Mouse (Mus musculus): Measurements from ENCODE around the gene Abca3. TPM values are rescaled to one million over a fixed set of nuclear protein-coding genes. Genes with fewer than 3 reads are reported as not detected.
A peak's percentile ranks its signal among the peaks of the same experiment; 100 is the strongest.
"Not testable (repeated sequence)": the region's sequence is repeated elsewhere in the genome, so short reads cannot be mapped to it uniquely, and the experiment has no call there.

The Abca3 gene
- total and polyA plus RNA-seq, 3 experiments, result 12.1 to 13.4 (median 12.6) TPM

GRCm38 (mm10) chr17:24423114-24423513 lies 71.4 kb downstream of the Abca3 start:
- no peak for TF ChIP-seq POLR2A (IDR thresholded peaks at IDR 0.05; ENCODE audit: insufficient read depth, low read depth, low read length)
- 94% methylated on average over 4 of the region's 4 CpGs for WGBS
- H3K4me1 ChIP-seq (ENCODE audit: control insufficient read depth, insufficient read depth, low read length), result no peaks in the 10 kb centered on the region
- intact Hi-C loops (cut with DNase I), result no loop called here
- no peak overlapping the region for H3K9ac ChIP-seq (ENCODE audit: low read depth, low read length)
- 0 out of 2 replicates have a peak, but pooled peaks cover 1% of the 10 kb centered on the region for H3K79me2 ChIP-seq (replicated peaks; ENCODE audit: control insufficient read depth, insufficient read depth, low read length)
- H3K27ac ChIP-seq, result no peak overlapping the region
- H3K4me3 ChIP-seq, result no peak overlapping the region
- peaks cover 4% of the 10 kb centered on the region; the same call in 1 of the 2 replicates for H3K36me3 ChIP-seq (ENCODE audit: control insufficient read depth, insufficient read depth, low read length)
- no peak for DNase-seq
- no peaks in the 10 kb centered on the region for H3K27me3 ChIP-seq (ENCODE audit: control insufficient read depth, insufficient read depth, low read length)

- no peaks in the 10 kb centered on the region for H3K79me2 ChIP-seq (replicated peaks; ENCODE audit: control insufficient read depth, insufficient read depth, low read length)
- H3K9ac ChIP-seq (ENCODE audit: low read depth, low read length), result no peak overlapping the region
- H3K27ac ChIP-seq, result no peak overlapping the region
- WGBS, result 87% methylated on average over 5 of the region's 5 CpGs
- DNase-seq, result no peak
- H3K36me3 ChIP-seq (ENCODE audit: control insufficient read depth, insufficient read depth, low read length), result peaks cover 3% of the 10 kb centered on the region; the same call in 1 of the 2 replicates
- no peaks in the 10 kb centered on the region for H3K27me3 ChIP-seq (ENCODE audit: control insufficient read depth, insufficient read depth, low read length)
- intact Hi-C loops (cut with DNase I), result no loop called here
- no peaks in the 10 kb centered on the region for H3K4me1 ChIP-seq (ENCODE audit: control insufficient read depth, insufficient read depth, low read length)
- TF ChIP-seq EP300 (IDR thresholded peaks at IDR 0.05; ENCODE audit: insufficient read depth, low read depth, low read length) (no peak), POLR2A (IDR thresholded peaks at IDR 0.05; ENCODE audit: insufficient read depth, low read depth, low read length) (no peak), CTCF (IDR thresholded peaks at IDR 0.05) (no peak)
- no peak overlapping the region for H3K4me3 ChIP-seq
These were observed 72.7 kb downstream of the Abca3 start for GRCm38 (mm10) chr17:24424489-24424888.

- WGBS, result 90% methylated on average over 6 of the region's 8 CpGs
- H3K79me2 ChIP-seq (replicated peaks; ENCODE audit: control insufficient read depth, insufficient read depth, low read length); H3K4me1 ChIP-seq (ENCODE audit: control insufficient read depth, insufficient read depth, low read length); H3K36me3 ChIP-seq (ENCODE audit: control insufficient read depth, insufficient read depth, low read length); H3K4me3 ChIP-seq; H3K9ac ChIP-seq (ENCODE audit: low read depth, low read length); intact Hi-C loops (cut with DNase I); H3K27ac ChIP-seq; DNase-seq; H3K27me3 ChIP-seq (ENCODE audit: control insufficient read depth, insufficient read depth, low read length): not testable (repeated sequence)
These were observed 73.6 kb downstream of the Abca3 start for GRCm38 (mm10) chr17:24425326-24425725.

GRCm38 (mm10) chr17:24425905-24426304 lies 74.2 kb downstream of the Abca3 start:
- Histone ChIP-seq H3K9ac (ENCODE audit: low read depth, low read length) (no peak overlapping the region), H3K79me2 (replicated peaks; ENCODE audit: control insufficient read depth, insufficient read depth, low read length) (0 out of 2 replicates have a peak, but pooled peaks cover 1% of the 10 kb centered on the region), H3K27me3 (ENCODE audit: control insufficient read depth, insufficient read depth, low read length) (no peaks in the 10 kb centered on the region), H3K4me3 (no peak overlapping the region; the same call in 1 of the 2 replicates), H3K4me1 (ENCODE audit: control insufficient read depth, insufficient read depth, low read length) (no peaks in the 10 kb centered on the region), H3K36me3 (ENCODE audit: control insufficient read depth, insufficient read depth, low read length) (no peaks in the 10 kb centered on the region), H3K27ac (peak overlapping the region; percentile 91)
- no peak for DNase-seq
- intact Hi-C loops (cut with DNase I), result no loop called here
- 88% methylated on average over 7 of the region's 7 CpGs for WGBS
- no peak for TF ChIP-seq POLR2A (IDR thresholded peaks at IDR 0.05; ENCODE audit: insufficient read depth, low read depth, low read length)
- TF ChIP-seq CTCF (IDR thresholded peaks at IDR 0.05), result no peak
- no peak for TF ChIP-seq EP300 (IDR thresholded peaks at IDR 0.05; ENCODE audit: insufficient read depth, low read depth, low read length)

- TF ChIP-seq CTCF (IDR thresholded peaks at IDR 0.05) (peak; percentile 7; the same call in 1 of the 2 replicates), POLR2A (IDR thresholded peaks at IDR 0.05; ENCODE audit: insufficient read depth, low read depth, low read length) (peak; percentile 91), EP300 (IDR thresholded peaks at IDR 0.05; ENCODE audit: insufficient read depth, low read depth, low read length) (peak; percentile 34; the same call in 1 of the 2 replicates)
- no peaks in the 10 kb centered on the region for H3K36me3 ChIP-seq (ENCODE audit: control insufficient read depth, insufficient read depth, low read length)
These were observed 74.9 kb downstream of the Abca3 start, which contains the start of gene Eci1 for GRCm38 (mm10) chr17:24426471-24427169. Gene Eci1, plus strand, starts transcription at chr17:24426641.

GRCm38 (mm10) chr17:24427170-24427557 lies 75.4 kb downstream of the Abca3 start:
- Histone ChIP-seq H3K36me3 (ENCODE audit: control insufficient read depth, insufficient read depth, low read length) (no peaks in the 10 kb centered on the region), H3K27me3 (ENCODE audit: control insufficient read depth, insufficient read depth, low read length) (no peaks in the 10 kb centered on the region), H3K27ac (peak overlapping the region; percentile 91), H3K9ac (ENCODE audit: low read depth, low read length) (peak overlapping the region; percentile 87), H3K79me2 (replicated peaks; ENCODE audit: control insufficient read depth, insufficient read depth, low read length) (peaks cover 3% of the 10 kb centered on the region; the same call in 1 of the 2 replicates), H3K4me3 (peak overlapping the region; percentile 75), H3K4me1 (ENCODE audit: control insufficient read depth, insufficient read depth, low read length) (no peaks in the 10 kb centered on the region)
- WGBS, result 1% methylated on average over 8 of the region's 8 CpGs
- intact Hi-C loops (cut with DNase I), result no loop called here
- TF ChIP-seq EP300 (IDR thresholded peaks at IDR 0.05; ENCODE audit: insufficient read depth, low read depth, low read length) (no peak), CTCF (IDR thresholded peaks at IDR 0.05) (no peak), POLR2A (IDR thresholded peaks at IDR 0.05; ENCODE audit: insufficient read depth, low read depth, low read length) (no peak)
- no peak for DNase-seq

More at GRCm38 (mm10) chr17:24426471-24427169, 74.9 kb downstream of the Abca3 start, which contains the start of gene Eci1:
- Histone ChIP-seq H3K79me2 (replicated peaks; ENCODE audit: control insufficient read depth, insufficient read depth, low read length) (0 out of 2 replicates have a peak, but pooled peaks cover 1% of the 10 kb centered on the region), H3K27ac (peak within 1 kb of the TSS; percentile 91), H3K4me3 (peak within 1 kb of the TSS; percentile 75), H3K27me3 (ENCODE audit: control insufficient read depth, insufficient read depth, low read length) (no peaks in the 10 kb centered on the region), H3K9ac (ENCODE audit: low read depth, low read length) (peak within 1 kb of the TSS; percentile 87), H3K4me1 (ENCODE audit: control insufficient read depth, insufficient read depth, low read length) (no peaks in the 10 kb centered on the region)
- intact Hi-C loops (cut with DNase I), result no loop called here
- DNase-seq, result peak; percentile 95 to 97
- 1% methylated on average over 48 of the region's 48 CpGs for WGBS

Measured in heart, adult 2 months (tissue).